Mouse (Mus musculus): ENCODE data around the gene Zfp39. TPM values are rescaled to one million over a fixed set of nuclear protein-coding genes. Genes with fewer than 3 reads are reported as not detected.

Gene Zfp39
- total RNA-seq (2021), result 1 to 10 TPM; 3.4 to 3.7 TPM

DNA sequence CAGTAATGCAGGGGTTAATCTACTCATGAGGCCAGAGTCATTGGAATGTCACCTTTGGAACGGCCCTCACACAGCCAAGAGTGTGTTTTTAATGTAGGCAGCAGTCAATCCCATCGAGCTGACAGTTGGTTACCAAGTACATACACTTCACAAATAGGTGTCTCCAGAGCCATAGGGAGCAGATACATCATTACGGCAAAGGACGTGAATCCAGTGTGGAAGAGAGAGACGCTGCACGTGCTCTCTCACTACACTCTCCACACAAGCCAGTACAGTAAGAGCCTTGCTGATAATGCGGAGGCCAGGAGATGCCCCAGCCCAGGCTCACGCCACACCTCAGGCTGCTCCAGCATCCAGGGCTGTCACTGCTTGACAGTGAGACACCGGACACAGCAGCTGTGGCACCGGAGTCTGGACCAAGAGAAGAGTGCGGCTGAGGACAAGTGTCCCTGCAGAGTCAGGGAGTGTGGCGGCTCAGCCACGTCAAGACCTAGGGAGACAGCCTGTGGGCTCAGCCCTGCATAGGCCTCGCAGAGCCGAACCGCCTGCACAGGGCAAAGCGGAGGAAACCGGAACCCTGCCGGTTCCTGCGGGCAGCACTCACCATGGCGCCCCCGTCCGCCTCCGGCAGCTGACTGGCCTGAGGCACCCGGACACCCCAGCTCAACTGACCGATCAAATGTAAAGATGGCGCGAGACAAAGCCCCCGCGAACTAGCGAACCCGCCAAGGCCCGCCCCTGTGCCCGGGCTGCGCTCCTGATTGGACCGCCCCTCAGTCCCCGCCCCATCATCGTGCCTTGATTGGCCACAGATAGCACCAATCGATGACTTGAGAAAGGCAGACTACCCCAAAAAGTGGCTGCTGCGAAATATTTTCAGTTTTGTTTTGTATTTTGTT, at the start of gene Zfp39:
TSS of gene Zfp39 (minus strand) at position 715 of the 899 bp plus-strand sequence.
- intact Hi-C loops (cut with DNase I), result no loop called here
- peak; percentile 98 to 99 for DNase-seq

DNA sequence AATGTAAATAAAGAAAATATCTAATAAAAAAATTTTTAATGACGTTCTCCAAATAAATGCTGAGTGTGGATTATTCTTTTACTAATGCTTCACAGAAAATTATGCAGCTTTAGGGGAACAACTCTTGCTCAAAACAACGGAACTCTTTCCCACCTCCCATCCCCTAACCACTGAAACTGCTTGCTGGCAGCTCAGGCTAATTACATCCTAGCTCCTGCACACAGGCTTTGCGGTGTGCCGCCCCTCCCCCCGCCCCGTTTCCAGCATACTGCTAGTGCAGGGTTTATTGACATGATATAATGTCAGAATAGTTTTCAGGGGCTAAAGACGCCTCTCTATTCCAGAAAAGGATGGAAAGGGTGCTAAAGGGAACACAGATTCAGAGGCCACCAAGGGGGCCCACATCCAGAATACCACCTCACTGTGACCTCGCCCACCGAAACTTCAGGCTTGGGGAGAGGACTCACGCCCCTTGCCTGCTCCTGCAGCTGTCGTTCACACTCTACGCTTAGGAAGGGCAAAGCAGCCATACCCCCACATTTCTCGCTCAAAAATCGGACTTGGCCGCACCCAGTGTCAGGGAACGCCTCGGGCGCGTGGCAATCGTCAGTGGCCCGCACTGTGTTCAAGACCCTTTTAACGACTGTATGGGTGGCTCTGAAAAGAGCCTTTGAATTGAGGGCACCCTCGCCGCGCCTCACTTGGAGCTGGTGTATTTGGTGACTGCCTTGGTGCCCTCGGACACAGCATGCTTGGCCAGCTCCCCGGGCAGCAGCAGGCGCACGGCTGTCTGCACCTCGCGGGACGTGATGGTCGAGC, 49.5 kb upstream of the Zfp39 start:
- no peak for DNase-seq
- intact Hi-C loops (cut with DNase I), result loop anchor here (10.0 kb wide), 2 partner anchors 251 to 1461 kb away; partner anchors contain the start of genes 2310033P09Rik, Atpaf2, Gid4 and Mrpl55

DNA sequence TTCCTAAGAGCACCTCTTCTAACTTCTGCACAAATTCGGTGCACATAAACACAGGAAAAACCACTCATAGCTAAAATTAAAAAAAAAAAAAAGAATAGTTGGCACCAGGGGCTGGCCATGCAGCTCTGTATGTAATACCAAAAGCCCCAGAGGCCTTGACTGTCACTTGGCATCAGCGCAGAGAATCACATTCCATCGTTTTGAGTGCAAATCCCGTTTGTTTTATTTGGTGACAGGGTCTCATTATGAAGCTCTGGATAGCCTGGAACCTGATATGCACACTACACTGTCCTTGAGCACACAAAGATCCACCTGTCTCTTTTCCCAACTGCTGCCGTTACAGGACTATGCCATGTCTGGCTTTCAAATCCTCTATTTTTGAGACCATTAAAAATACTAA, 47.2 kb upstream of the Zfp39 start:
- intact Hi-C loops (cut with DNase I), result loop anchor here (10.0 kb wide), 2 partner anchors 254 to 1464 kb away; partner anchors contain the start of genes 2310033P09Rik, Atpaf2, Gid4 and Mrpl55
- no peak for DNase-seq

DNA sequence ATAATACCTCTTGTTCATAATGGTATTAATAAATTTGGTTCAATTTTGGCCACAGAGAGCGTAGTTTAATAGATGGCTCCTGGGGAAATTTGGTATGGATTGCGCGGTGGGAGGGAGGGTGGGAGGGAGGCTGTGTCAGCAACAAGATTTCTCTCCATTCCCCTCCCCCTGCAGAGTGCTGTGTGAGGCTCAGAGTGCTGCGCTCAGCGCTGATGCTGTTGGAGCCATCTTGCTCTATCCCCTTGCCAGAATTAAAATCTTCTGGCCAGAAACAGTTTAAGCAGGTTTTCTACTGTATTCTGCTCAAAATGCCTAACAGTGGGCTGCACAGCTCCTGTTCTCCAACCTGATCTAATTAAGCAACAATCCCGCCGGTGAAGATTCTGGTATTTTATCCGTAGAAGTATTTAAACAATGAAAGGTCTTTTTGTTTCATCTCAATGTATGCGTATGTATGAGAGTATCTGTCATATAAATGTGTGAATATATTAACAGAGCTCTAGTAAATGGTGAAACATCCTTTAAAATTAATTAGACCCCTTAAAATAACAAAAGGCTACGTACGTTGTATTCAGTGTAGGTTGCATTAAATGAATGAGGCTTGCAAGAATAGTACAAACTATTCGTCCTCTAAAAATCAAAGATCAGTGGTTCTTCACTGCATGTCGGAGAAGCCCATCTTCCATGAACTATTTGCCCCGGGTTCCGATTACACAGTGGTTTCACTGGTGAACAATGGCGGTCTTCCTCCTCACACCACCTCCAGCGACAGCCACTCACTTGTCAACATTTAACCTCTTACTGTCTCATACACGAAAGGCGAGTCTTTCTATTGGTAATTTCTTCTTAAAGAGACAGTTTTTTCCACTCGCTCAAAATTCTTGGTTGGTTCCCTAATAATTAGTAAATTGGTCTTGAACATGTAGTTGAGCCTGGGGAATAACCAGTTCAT, 45.7 kb upstream of the Zfp39 start:
- intact Hi-C loops (cut with DNase I), result loop anchor here (10.0 kb wide), 2 partner anchors 255 to 1465 kb away; partner anchors contain the start of genes 2310033P09Rik, Atpaf2, Gid4 and Mrpl55
- no peak for DNase-seq

DNA sequence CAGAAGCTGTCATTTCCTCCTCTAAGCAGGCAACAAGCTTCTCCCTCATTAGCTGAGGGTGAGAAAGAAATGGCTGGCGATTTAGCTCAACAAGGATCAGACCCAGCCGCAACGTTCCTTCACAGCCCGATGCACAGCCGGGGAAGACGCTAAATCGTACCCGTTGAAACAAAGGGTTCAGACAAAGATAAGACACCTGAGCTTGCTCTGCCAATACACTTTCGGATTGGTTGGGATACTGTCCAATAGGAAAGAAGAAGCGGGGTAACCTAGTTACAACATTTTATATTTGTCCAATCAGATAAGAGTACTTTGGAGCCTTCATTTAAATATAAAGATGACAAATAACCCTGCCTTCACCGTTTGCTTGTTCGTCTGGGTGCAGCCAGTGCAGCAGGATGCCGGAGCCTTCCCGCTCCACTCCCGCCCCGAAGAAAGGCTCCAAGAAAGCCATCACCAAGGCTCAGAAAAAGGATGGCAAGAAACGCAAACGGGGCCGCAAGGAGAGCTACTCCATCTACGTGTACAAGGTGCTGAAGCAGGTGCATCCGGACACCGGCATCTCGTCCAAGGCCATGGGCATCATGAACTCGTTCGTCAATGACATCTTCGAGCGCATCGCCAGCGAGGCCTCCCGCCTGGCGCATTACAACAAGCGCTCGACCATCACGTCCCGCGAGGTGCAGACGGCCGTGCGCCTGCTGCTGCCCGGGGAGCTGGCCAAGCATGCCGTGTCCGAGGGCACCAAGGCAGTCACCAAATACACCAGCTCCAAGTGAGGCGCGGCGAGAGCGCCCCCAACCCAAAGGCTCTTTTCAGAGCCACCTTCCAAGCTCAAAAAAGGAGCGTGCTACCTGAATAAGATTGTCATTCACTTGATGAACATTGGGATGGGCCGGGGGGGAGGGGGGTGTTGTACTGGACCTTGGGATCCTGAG, 44.8 kb upstream of the Zfp39 start, which contains the start of gene Hist3h2ba:
TSS of gene Hist3h2ba (plus strand) at position 379 of the 938 bp plus-strand sequence.
- DNase-seq, result peak; percentile 42 to 48
- intact Hi-C loops (cut with DNase I), result no loop called here

DNA sequence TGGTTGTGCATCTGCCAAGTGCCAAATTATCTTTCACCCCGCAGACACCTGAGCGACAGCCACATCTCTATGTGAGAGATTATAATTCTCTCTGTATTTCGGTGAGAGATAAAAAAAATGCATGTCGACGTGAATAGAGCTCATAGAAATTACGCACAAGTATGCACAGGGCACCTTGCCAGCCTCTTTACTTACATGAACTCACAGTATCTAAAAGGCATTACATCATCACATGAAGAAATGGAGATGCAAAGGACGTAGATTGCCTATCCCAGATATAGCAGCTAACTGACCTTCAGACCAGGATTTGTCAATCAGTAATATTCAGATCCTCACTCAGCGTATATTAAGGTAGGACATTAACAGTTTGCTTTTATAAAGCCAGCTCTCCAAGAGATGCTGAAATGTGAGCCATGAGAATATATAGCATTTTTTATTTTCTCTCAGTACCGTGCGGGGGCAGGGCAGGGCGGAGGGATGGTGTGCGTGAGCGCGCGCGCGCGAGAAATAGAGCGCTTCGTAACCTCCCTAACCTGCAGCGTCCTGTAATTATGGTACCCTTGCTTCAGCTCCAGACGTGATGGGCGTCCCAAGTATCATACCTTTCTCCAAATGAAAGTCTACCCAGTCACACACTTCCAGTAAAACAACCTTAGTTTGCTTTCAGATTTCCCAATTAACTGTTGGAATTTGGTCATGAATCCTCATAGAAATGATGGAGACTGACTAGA, 43.9 kb upstream of the Zfp39 start:
- no peak for DNase-seq
- intact Hi-C loops (cut with DNase I), result no loop called here

DNA sequence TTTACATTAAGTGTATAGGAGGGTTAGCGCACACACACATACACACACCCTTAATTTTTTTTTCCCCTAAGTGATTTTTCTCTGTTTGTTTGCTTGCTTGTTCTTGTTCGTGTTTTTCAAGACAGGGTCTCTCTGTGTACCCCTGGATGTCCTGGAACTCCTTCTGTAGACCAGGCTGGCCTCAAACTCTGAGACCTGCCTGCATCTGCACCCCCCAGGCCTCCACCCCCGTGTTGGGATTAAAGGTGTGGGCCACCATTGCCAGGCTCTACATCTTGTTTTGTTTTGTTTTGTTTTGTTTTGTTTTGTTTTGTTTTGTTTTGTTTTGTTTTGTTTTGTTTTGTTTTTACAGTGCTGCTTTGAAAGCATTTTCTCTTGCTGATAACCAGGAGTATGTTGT, 43.3 kb upstream of the Zfp39 start:
- DNase-seq, result no peak
- intact Hi-C loops (cut with DNase I), result no loop called here

DNA sequence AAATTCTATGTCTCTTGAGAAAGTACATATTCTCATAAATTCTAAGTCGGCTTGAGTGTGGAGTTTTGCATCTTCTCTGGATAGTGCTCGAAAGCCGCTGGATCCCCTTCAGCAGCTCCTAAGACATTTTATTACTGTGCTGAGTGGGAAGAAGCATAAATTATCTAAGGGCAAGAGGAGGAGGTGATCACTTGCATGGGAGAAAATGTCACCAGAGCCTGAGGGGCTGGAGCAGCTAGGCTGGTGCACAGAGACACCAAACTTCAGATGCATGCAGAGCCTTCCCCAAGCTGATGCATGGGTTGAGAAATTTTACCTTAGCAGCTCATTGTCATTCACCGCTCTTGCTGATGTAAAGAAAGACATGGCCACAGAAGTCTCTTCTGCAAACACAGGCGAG, 40.1 kb upstream of the Zfp39 start:
- intact Hi-C loops (cut with DNase I), result no loop called here
- no peak for DNase-seq

DNA sequence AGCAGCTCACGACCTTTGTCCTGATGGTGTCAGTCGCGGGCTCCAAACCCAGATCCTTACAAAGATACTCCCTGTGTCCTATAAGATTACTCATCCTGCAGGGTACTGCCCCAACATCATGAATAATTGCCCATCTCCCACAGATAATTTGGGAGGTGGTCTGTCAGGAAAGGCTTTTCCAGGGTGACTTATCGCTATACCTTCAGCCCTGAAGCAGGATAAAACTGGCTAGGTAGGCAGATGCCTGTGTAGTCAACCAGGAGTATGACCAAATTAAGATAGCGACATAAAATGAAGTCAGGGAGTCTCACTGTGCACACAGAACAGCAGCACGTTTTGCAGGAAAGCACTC, 35.0 kb upstream of the Zfp39 start:
- intact Hi-C loops (cut with DNase I), result loop anchor here (10.0 kb wide), 1 partner anchor 356 kb away; the partner anchor contains the start of gene Wnt3a
- no peak for DNase-seq

DNA sequence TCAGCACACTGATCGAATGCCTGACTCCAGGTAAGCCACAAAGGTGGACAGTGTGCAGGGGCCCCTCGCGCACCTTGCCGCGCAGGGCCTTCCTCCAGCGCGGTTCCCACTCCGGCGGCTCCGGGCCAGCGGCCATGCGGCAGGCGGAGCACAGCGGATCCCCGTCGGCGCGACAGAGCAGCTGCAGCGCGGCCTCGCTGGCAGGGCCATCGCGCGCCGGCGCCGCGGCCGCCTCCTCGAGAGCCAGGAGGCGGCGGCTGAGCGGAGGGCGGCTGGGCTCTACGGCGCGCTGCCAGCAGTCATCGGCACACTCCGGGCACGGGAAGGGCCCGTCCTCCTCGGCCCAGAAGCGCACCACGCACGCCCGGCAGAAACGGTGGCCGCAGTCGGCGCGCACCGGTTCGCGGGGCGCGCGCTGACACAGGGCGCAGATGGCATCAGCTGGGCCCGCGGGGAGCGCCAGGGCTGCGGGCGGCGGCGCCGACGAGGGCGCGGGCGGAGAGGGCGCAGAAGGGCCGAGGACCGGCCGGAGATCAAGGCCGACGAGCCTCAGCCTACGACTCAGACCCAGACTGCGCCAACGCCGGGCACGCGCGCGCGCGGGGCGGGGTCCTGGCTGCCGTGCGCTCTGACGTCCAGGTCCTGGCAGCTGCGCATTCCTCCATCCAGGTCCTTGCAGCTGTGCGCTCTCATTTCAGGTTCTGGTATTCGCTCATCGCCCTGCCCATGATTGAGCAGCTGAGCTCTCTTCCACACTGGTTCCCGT, 34.5 kb upstream of the Zfp39 start, which contains the start of gene Rnf187:
TSS of gene Rnf187 (minus strand) at position 595 of the 766 bp plus-strand sequence.
- intact Hi-C loops (cut with DNase I), result loop anchor here (1.0 to 10.0 kb wide), 2 partner anchors 10 to 356 kb away; partner anchors contain the start of gene Wnt3a
- DNase-seq, result peak; percentile 91 to 92

DNA sequence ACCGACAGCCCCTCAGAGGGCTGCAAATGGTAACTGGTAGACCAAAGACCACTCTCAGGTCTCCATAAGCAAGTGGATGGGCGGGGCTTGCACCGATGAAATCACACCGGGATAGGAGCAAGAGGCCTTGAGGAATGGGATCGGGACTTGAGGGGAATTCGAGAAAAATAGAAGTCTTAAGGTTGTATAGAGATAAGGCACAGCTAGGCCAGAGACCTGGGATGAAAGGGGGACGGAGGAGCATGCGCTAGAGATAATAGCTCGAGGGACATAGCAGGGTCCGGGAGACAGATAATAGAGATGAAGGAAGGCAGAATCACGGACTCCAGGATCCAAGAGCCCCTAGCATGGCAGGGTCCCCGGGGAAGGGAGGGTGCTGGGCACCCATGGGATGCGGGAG, 33.9 kb upstream of the Zfp39 start:
- intact Hi-C loops (cut with DNase I), result loop anchor here (1.0 to 10.0 kb wide), 2 partner anchors 10 to 357 kb away; partner anchors contain the start of gene Wnt3a
- no peak for DNase-seq

DNA sequence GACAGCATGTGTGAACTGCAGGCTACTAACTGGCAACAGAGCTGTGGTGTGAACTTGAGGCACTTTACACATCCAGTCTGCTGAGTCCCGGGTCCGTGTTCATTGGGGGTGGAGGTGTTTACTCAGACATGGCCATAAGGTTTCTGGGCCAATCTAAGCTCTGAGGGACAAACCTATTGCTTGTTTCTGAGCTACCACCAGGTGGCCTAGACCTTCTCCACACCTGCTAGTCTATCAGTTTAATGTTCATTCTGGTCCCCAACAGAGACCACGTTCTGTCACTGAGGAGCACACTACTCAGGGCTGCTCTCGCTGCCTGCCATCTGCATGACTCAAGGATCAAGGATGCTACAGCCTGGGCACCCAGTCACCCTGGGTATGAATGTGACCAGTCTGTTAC, 27.6 kb upstream of the Zfp39 start:
- intact Hi-C loops (cut with DNase I), result loop anchor here (10.0 kb wide), 1 partner anchor 363 kb away; the partner anchor contains the start of gene Wnt3a
- no peak for DNase-seq

DNA sequence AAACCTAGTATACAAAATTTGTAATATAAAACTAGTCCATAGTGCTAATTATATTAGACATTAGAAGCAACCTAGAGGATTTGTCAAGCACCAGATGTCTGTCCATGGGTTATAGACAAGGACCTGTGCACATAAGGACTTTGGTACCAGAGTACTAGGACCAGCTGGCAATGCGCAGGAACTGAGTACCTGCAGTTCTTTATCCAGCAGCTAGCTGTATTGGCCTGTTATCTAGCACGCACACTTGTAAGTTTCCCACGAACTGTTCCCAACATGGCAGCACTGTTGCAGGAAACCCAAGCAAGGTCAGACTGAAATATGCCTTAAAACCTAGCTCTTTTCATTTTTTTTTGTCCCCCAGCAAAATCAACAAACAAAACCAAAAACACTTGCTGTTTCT, 26.2 kb upstream of the Zfp39 start:
- intact Hi-C loops (cut with DNase I), result loop anchor here (10.0 kb wide), 1 partner anchor 365 kb away; the partner anchor contains the start of gene Wnt3a
- DNase-seq, result no peak

DNA sequence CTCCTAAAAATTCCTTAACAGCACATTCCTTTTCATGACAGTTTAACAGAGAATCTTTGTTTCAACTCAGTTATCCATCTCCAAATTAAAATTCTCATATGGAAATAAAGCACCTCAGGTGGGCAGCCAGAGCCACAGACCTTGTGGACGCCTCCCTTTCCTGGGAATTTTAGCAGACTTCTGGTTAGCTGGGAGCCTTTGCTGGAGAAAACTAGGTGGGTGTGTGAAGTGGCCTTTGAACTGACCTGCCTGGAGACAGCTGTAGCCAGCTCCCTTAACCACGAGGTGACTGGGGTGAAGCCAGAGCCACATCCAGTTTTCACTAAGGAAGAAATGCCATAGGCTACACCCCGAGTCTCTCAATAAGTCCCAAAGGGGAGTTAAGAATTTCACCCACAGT, 25.6 kb upstream of the Zfp39 start:
- DNase-seq, result no peak
- intact Hi-C loops (cut with DNase I), result loop anchor here (10.0 kb wide), 1 partner anchor 365 kb away; the partner anchor contains the start of gene Wnt3a

DNA sequence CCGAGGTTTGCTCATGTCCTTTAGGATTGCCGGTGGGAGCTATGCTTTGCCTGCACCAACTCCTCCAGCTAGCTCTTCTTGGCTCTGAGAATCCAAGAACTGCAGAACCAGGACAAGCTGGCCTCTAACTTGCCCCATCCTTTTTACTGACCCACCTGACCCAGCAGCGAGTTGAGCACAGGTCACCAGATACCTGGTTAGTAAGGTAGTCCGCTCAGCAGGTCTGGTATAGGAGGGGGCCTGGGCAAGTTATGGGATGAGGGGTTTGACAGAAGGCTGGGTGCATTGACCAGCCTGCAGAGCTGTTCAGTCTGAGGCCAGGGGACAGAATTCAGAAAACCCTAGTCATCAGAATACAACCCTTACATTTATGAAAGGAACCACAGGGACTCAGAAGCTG, 25.0 kb upstream of the Zfp39 start:
- intact Hi-C loops (cut with DNase I), result no loop called here
- no peak for DNase-seq

DNA sequence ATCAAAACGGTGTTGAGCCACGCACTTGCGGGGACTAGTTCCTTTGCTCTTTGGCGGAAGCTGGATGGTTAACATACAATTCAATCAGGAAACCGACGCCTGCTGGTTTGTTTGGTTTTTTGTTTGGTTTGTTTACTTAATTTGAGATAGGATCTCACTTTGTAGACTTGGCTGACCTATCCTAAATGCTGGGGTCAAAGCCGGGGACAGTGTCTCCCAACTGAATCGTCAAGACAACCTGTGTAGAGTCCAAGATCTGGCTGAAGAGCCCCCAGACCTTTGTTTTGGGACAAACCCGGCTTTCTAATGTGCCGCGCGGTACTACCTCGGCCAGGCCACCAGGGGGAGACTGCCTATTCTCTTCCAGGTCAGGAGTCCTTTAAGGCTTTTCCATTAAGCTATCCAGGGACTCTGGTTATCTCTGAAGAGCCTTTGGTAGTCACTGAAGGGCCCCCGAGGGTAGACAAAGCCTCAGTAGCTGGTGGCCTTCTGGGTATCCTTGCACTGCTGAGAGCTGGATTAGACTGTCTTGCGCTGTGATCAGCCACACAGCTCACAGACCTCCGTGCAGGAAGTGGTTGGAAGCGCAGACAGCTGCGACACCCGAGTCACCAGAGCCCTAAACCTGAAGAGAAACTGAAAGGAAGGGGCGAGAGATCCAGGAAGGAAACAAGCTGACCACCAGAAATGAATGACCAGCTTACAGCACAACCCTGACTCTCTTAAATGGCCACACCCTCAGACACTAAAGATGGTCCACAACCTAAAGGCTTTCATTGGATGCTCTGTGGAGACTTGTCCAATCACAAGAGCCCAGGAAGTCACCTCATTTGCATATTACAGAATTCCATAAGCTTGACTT, 24.0 kb upstream of the Zfp39 start:
- intact Hi-C loops (cut with DNase I), result loop anchor here (1.0 kb wide), 1 partner anchor 10 kb away; the partner anchor contains the start of gene Rnf187
- DNase-seq, result peak; percentile 63 to 64
